10 mouse cellular contexts compared by ENCODE assay signal in genomic region chr10:68060590-68061248, GRCm38 (mm10).
DNase-seq lines count a peak whose midpoint lies in the region; ATAC-seq and TF ChIP-seq lines count a peak whose summit lies in the region.
"Had no signal": no experiment of that assay in that cellular context is flagged by ENCODE, and none has a peak within 500 bp of the region (broad histone marks: within the 10 kb centered on the region; RNA-seq: fewer than 3 reads in every experiment).

No protein-coding gene starts in this region.

- 27% methylated on average over 16 of the region's 16 CpGs for WGBS in lung, embryonic 14.5 days
- 26% methylated on average over 16 of the region's 16 CpGs for WGBS in stomach, embryonic 16.5 days

- no peaks in the 10 kb centered on the region for H3K27me3 ChIP-seq in lung, embryonic 14.5 days (ENCODE audit: insufficient read depth, low read length)
- no peaks in the 10 kb centered on the region for H3K27me3 ChIP-seq in stomach, embryonic 16.5 days (ENCODE audit: control insufficient read depth, insufficient read depth, low read length)

- 0 out of 2 replicates have a peak overlapping the region, but pooled peaks have one; percentile 11 for H3K9ac ChIP-seq in lung, embryonic 14.5 days
- H3K9ac ChIP-seq in stomach, embryonic 16.5 days (ENCODE audit: low read length) = peak overlapping the region; percentile 46
- H3K9ac ChIP-seq: liver, embryonic 14.5 days had no signal

- no peak for TF ChIP-seq CTCF in lung, embryonic 14.5 days (IDR thresholded peaks at IDR 0.05; ENCODE audit: low read depth)
- TF ChIP-seq CTCF in left cerebral cortex, adult 2 months (IDR thresholded peaks at IDR 0.05) = no peak

- peak; percentile 63; the same call in 1 of the 2 replicates for ATAC-seq in lung, embryonic 14.5 days (ENCODE audit: insufficient read depth)
- peak; percentile 65 for ATAC-seq in stomach, embryonic 16.5 days (ENCODE audit: insufficient read depth, low FRiP score)

- no peak overlapping the region for H3K4me3 ChIP-seq in lung, embryonic 14.5 days (ENCODE audit: low read depth, low read length)
- H3K4me3 ChIP-seq in stomach, embryonic 16.5 days (replicated peaks; ENCODE audit: low read length) = no peak overlapping the region
- H3K4me3 ChIP-seq in left cerebral cortex, adult 2 months = no peak overlapping the region
- H3K4me3 ChIP-seq: erythroblast, embryonic 14.5 days had no signal

- peak overlapping the region; percentile 43 for H3K4me2 ChIP-seq in lung, embryonic 14.5 days
- peak overlapping the region; percentile 39 for H3K4me2 ChIP-seq in stomach, embryonic 16.5 days (ENCODE audit: low read depth, low read length)

- H3K27ac ChIP-seq in lung, embryonic 14.5 days (ENCODE audit: low read depth) = peak overlapping the region; percentile 88
- H3K27ac ChIP-seq in stomach, embryonic 16.5 days (ENCODE audit: low read length) = peak overlapping the region; percentile 95
- H3K27ac ChIP-seq in left cerebral cortex, adult 2 months = no peak overlapping the region
- H3K27ac ChIP-seq: liver, embryonic 14.5 days had no signal

- intact Hi-C loops in left cerebral cortex, adult 2 months (cut with DNase I) = no loop called here

- H3K36me3 ChIP-seq in lung, embryonic 14.5 days (ENCODE audit: insufficient read depth) = no peaks in the 10 kb centered on the region
- H3K36me3 ChIP-seq in stomach, embryonic 16.5 days (ENCODE audit: control insufficient read depth, insufficient read depth, low read length) = no peaks in the 10 kb centered on the region

- H3K9me3 ChIP-seq in lung, embryonic 14.5 days (ENCODE audit: low read depth, low read length) = no peaks in the 10 kb centered on the region
- no peaks in the 10 kb centered on the region for H3K9me3 ChIP-seq in stomach, embryonic 16.5 days (replicated peaks; ENCODE audit: control insufficient read depth, low read length)

- DNase-seq in adrenal gland, adult 2 months = peak; percentile 14
- no peak for DNase-seq in adrenal gland, adult 18-20 months (ENCODE audit: low spot score in 2 of 2)
- DNase-seq in ovary, postnatal 36 days (ENCODE audit: low spot score) = peak; percentile 27
- DNase-seq in ovary, postnatal 10 days (ENCODE audit: low spot score) = no peak
- DNase-seq in lung, embryonic 14.5 days = peak; percentile 64
- DNase-seq in left cerebral cortex, adult 2 months (ENCODE audit: extremely low spot score in 1 of 2, low spot score in 2 of 2) = no peak
- no peak for DNase-seq in frontal cortex, adult 2 months (ENCODE audit: extremely low spot score in 1 of 2, low spot score in 1 of 2)

- H3K4me1 ChIP-seq in lung, embryonic 14.5 days (ENCODE audit: insufficient read depth) = no peaks in the 10 kb centered on the region
- peaks cover 10% of the 10 kb centered on the region for H3K4me1 ChIP-seq in stomach, embryonic 16.5 days (ENCODE audit: control insufficient read depth, insufficient read depth, low read length)

Comparison
In these comparisons a context has a peak if more than half of its experiments do, and no peak if none do; other contexts are left out.
1. DNase-seq: peak in adrenal gland, adult 2 months (single experiment), ovary, postnatal 36 days (single experiment) and lung, embryonic 14.5 days (single experiment); none in adrenal gland, adult 18-20 months (0 of 2), ovary, postnatal 10 days (single experiment), left cerebral cortex, adult 2 months (0 of 2) and frontal cortex, adult 2 months (0 of 2).